Mouse (Mus musculus): ENCODE results near the gene Bcar1. TPM values are rescaled to one million over a fixed set of nuclear protein-coding genes. Genes with fewer than 3 reads are reported as not detected.

Gene Bcar1
- polyA plus RNA-seq, 1 experiment from 2014 or later: 38.5 TPM

GRCm38 (mm10) chr8:111735791-111736190 is 7.8 kb downstream of the Bcar1 start:
- Histone ChIP-seq H3K36me3 (ENCODE audit: control insufficient read depth, insufficient read depth, low read length) (no peaks in the 10 kb centered on the region), H3K9ac (ENCODE audit: low read length) (no peak overlapping the region), H3K9me3 (replicated peaks; ENCODE audit: control insufficient read depth, low read length) (no peaks in the 10 kb centered on the region), H3K4me1 (ENCODE audit: control insufficient read depth, insufficient read depth, low read length) (peaks cover 71% of the 10 kb centered on the region), H3K4me2 (ENCODE audit: low read depth, low read length) (no peak overlapping the region), H3K27ac (ENCODE audit: low read length) (peak overlapping the region; percentile 67; the same call in 1 of the 2 replicates), H3K4me3 (replicated peaks; ENCODE audit: low read length) (no peak overlapping the region), H3K27me3 (ENCODE audit: control insufficient read depth, insufficient read depth, low read length) (no peaks in the 10 kb centered on the region)
- ATAC-seq (ENCODE audit: insufficient read depth, low FRiP score): no peak
- 69% methylated on average over 4 of the region's 4 CpGs for WGBS

- peak overlapping the region; percentile 67 for H3K27ac ChIP-seq (ENCODE audit: low read length)
- peaks cover 71% of the 10 kb centered on the region for H3K4me1 ChIP-seq (ENCODE audit: control insufficient read depth, insufficient read depth, low read length)
- ATAC-seq (ENCODE audit: insufficient read depth, low FRiP score): no peak
- H3K9me3 ChIP-seq (replicated peaks; ENCODE audit: control insufficient read depth, low read length): no peaks in the 10 kb centered on the region
- H3K4me3 ChIP-seq (replicated peaks; ENCODE audit: low read length): no peak overlapping the region
- H3K4me2 ChIP-seq (ENCODE audit: low read depth, low read length): 0 out of 2 replicates have a peak overlapping the region, but pooled peaks have one; percentile 15
- no peaks in the 10 kb centered on the region for H3K27me3 ChIP-seq (ENCODE audit: control insufficient read depth, insufficient read depth, low read length)
- WGBS: 57% methylated on average over 8 of the region's 8 CpGs
- H3K9ac ChIP-seq (ENCODE audit: low read length): peak overlapping the region; percentile 43
- H3K36me3 ChIP-seq (ENCODE audit: control insufficient read depth, insufficient read depth, low read length): no peaks in the 10 kb centered on the region
These were observed 8.3 kb downstream of the Bcar1 start for GRCm38 (mm10) chr8:111735335-111735761.

GRCm38 (mm10) chr8:111734244-111734960 is 9.2 kb downstream of the Bcar1 start:
- H3K9me3 ChIP-seq (replicated peaks; ENCODE audit: control insufficient read depth, low read length): no peaks in the 10 kb centered on the region
- 0 out of 2 replicates have a peak overlapping the region, but pooled peaks have one; percentile 15 for H3K4me2 ChIP-seq (ENCODE audit: low read depth, low read length)
- no peak overlapping the region for H3K4me3 ChIP-seq (replicated peaks; ENCODE audit: low read length)
- peak overlapping the region; percentile 94 for H3K27ac ChIP-seq (ENCODE audit: low read length)
- 42% methylated on average over 6 of the region's 6 CpGs for WGBS
- H3K9ac ChIP-seq (ENCODE audit: low read length): peak overlapping the region; percentile 43
- no peak for ATAC-seq (ENCODE audit: insufficient read depth, low FRiP score)
- H3K27me3 ChIP-seq (ENCODE audit: control insufficient read depth, insufficient read depth, low read length): no peaks in the 10 kb centered on the region
- H3K36me3 ChIP-seq (ENCODE audit: control insufficient read depth, insufficient read depth, low read length): no peaks in the 10 kb centered on the region
- peaks cover 73% of the 10 kb centered on the region for H3K4me1 ChIP-seq (ENCODE audit: control insufficient read depth, insufficient read depth, low read length)

GRCm38 (mm10) chr8:111733581-111734243 is 9.9 kb downstream of the Bcar1 start:
- Histone ChIP-seq H3K4me2 (ENCODE audit: low read depth, low read length) (no peak overlapping the region), H3K4me1 (ENCODE audit: control insufficient read depth, insufficient read depth, low read length) (peaks cover 75% of the 10 kb centered on the region), H3K9me3 (replicated peaks; ENCODE audit: control insufficient read depth, low read length) (no peaks in the 10 kb centered on the region), H3K36me3 (ENCODE audit: control insufficient read depth, insufficient read depth, low read length) (no peaks in the 10 kb centered on the region), H3K27me3 (ENCODE audit: control insufficient read depth, insufficient read depth, low read length) (no peaks in the 10 kb centered on the region), H3K9ac (ENCODE audit: low read length) (peak overlapping the region; percentile 93; the same call in 1 of the 2 replicates), H3K4me3 (replicated peaks; ENCODE audit: low read length) (no peak overlapping the region), H3K27ac (ENCODE audit: low read length) (peak overlapping the region; percentile 94)
- ATAC-seq (ENCODE audit: insufficient read depth, low FRiP score): no peak
- WGBS: 18% methylated on average over 5 of the region's 5 CpGs

GRCm38 (mm10) chr8:111732406-111733085 is 11.1 kb downstream of the Bcar1 start:
- no peaks in the 10 kb centered on the region for H3K36me3 ChIP-seq (ENCODE audit: control insufficient read depth, insufficient read depth, low read length)
- H3K9ac ChIP-seq (ENCODE audit: low read length): peak overlapping the region; percentile 93
- ATAC-seq (ENCODE audit: insufficient read depth, low FRiP score): no peak
- peaks cover 82% of the 10 kb centered on the region for H3K4me1 ChIP-seq (ENCODE audit: control insufficient read depth, insufficient read depth, low read length)
- H3K4me2 ChIP-seq (ENCODE audit: low read depth, low read length): peak overlapping the region; percentile 87
- no peaks in the 10 kb centered on the region for H3K27me3 ChIP-seq (ENCODE audit: control insufficient read depth, insufficient read depth, low read length)
- H3K27ac ChIP-seq (ENCODE audit: low read length): peak overlapping the region; percentile 94
- no peaks in the 10 kb centered on the region for H3K9me3 ChIP-seq (replicated peaks; ENCODE audit: control insufficient read depth, low read length)
- H3K4me3 ChIP-seq (replicated peaks; ENCODE audit: low read length): peak overlapping the region; percentile 81
- 23% methylated on average over 10 of the region's 10 CpGs for WGBS

- H3K4me3 ChIP-seq (replicated peaks; ENCODE audit: low read length): peak overlapping the region; percentile 81
- H3K9ac ChIP-seq (ENCODE audit: low read length): peak overlapping the region; percentile 93
- peak overlapping the region; percentile 87 for H3K4me2 ChIP-seq (ENCODE audit: low read depth, low read length)
- peaks cover 83% of the 10 kb centered on the region for H3K4me1 ChIP-seq (ENCODE audit: control insufficient read depth, insufficient read depth, low read length)
- no peaks in the 10 kb centered on the region for H3K27me3 ChIP-seq (ENCODE audit: control insufficient read depth, insufficient read depth, low read length)
- peak overlapping the region; percentile 94 for H3K27ac ChIP-seq (ENCODE audit: low read length)
- ATAC-seq (ENCODE audit: insufficient read depth, low FRiP score): peak; percentile 92
- under 1% methylated on average over 30 of the region's 41 CpGs for WGBS
- H3K9me3 ChIP-seq (replicated peaks; ENCODE audit: control insufficient read depth, low read length): no peaks in the 10 kb centered on the region
- H3K36me3 ChIP-seq (ENCODE audit: control insufficient read depth, insufficient read depth, low read length): no peaks in the 10 kb centered on the region
These were observed 11.6 kb downstream of the Bcar1 start for GRCm38 (mm10) chr8:111732004-111732403.

- H3K36me3 ChIP-seq (ENCODE audit: control insufficient read depth, insufficient read depth, low read length): no peaks in the 10 kb centered on the region
- no peaks in the 10 kb centered on the region for H3K27me3 ChIP-seq (ENCODE audit: control insufficient read depth, insufficient read depth, low read length)
- H3K9me3 ChIP-seq (replicated peaks; ENCODE audit: control insufficient read depth, low read length): no peaks in the 10 kb centered on the region
- peak; percentile 44 for ATAC-seq (ENCODE audit: insufficient read depth, low FRiP score)
- H3K9ac ChIP-seq (ENCODE audit: low read length): peak overlapping the region; percentile 93
- peak overlapping the region; percentile 87 for H3K4me2 ChIP-seq (ENCODE audit: low read depth, low read length)
- H3K27ac ChIP-seq (ENCODE audit: low read length): peak overlapping the region; percentile 94
- peak overlapping the region; percentile 81 for H3K4me3 ChIP-seq (replicated peaks; ENCODE audit: low read length)
- WGBS: under 1% methylated on average over 38 of the region's 39 CpGs
- H3K4me1 ChIP-seq (ENCODE audit: control insufficient read depth, insufficient read depth, low read length): peaks cover 83% of the 10 kb centered on the region
These were observed 12.2 kb downstream of the Bcar1 start for GRCm38 (mm10) chr8:111731231-111731977.

- H3K27me3 ChIP-seq (ENCODE audit: control insufficient read depth, insufficient read depth, low read length): no peaks in the 10 kb centered on the region
- H3K4me3 ChIP-seq (replicated peaks; ENCODE audit: low read length): no peak overlapping the region
- H3K4me1 ChIP-seq (ENCODE audit: control insufficient read depth, insufficient read depth, low read length): peaks cover 77% of the 10 kb centered on the region
- no peaks in the 10 kb centered on the region for H3K36me3 ChIP-seq (ENCODE audit: control insufficient read depth, insufficient read depth, low read length)
- no peak for ATAC-seq (ENCODE audit: insufficient read depth, low FRiP score)
- peak overlapping the region; percentile 87 for H3K4me2 ChIP-seq (ENCODE audit: low read depth, low read length)
- H3K27ac ChIP-seq (ENCODE audit: low read length): no peak overlapping the region; the same call in 1 of the 2 replicates
- H3K9me3 ChIP-seq (replicated peaks; ENCODE audit: control insufficient read depth, low read length): no peaks in the 10 kb centered on the region
- peak overlapping the region; percentile 32; the same call in 1 of the 2 replicates for H3K9ac ChIP-seq (ENCODE audit: low read length)
- WGBS: 63% methylated on average over 7 of the region's 7 CpGs
These were observed 14.1 kb downstream of the Bcar1 start for GRCm38 (mm10) chr8:111729233-111730170.

Measured in stomach, embryonic 16.5 days (tissue).